10 mouse cellular contexts compared by ENCODE assay signal in genomic region chr8:92771856-92772650, GRCm38 (mm10). TPM values are rescaled to one million over a fixed set of nuclear protein-coding genes. Genes with fewer than 3 reads are reported as not detected.
A peak's percentile ranks its signal among the peaks of the same experiment; 100 is the strongest.
DNase-seq lines count a peak whose midpoint lies in the region; ATAC-seq and TF ChIP-seq lines count a peak whose summit lies in the region.
"Had no signal": no experiment of that assay in that cellular context is flagged by ENCODE, and none has a peak within 500 bp of the region (broad histone marks: within the 10 kb centered on the region; RNA-seq: fewer than 3 reads in every experiment).

No protein-coding gene starts in this region.

- peaks cover 2% of the 10 kb centered on the region; the same call in 1 of the 2 replicates for H3K4me1 ChIP-seq in testis, adult 2 months (ENCODE audit: control insufficient read depth, insufficient read depth, low read length)
- no peaks in the 10 kb centered on the region for H3K4me1 ChIP-seq in liver, embryonic 12.5 days
- H3K4me1 ChIP-seq in kidney, embryonic 15.5 days: no peaks in the 10 kb centered on the region
- H3K4me1 ChIP-seq: embryonic facial prominence, embryonic 15.5 days had no signal

- peak; percentile 18 for DNase-seq in adrenal gland, postnatal 10 days
- no peak for DNase-seq in adrenal gland, postnatal 4 days (ENCODE audit: low spot score in 2 of 2)
- DNase-seq in testis, postnatal 14 days (ENCODE audit: low spot score): no peak
- no peak for DNase-seq in cerebellum, adult 11-12 months
- DNase-seq in right cerebral cortex, adult 18-20 months: no peak

- H3K9ac ChIP-seq in liver, embryonic 12.5 days: no peak overlapping the region
- no peak overlapping the region for H3K9ac ChIP-seq in kidney, embryonic 15.5 days
- H3K9ac ChIP-seq: embryonic facial prominence, embryonic 15.5 days; limb, embryonic 12.5 days had no signal

- H3K27ac ChIP-seq in testis, adult 2 months (ENCODE audit: control insufficient read depth, insufficient read depth, low read depth, low read length): no peak overlapping the region
- H3K27ac ChIP-seq in liver, embryonic 12.5 days: no peak overlapping the region
- H3K27ac ChIP-seq in kidney, embryonic 15.5 days: no peak overlapping the region
- H3K27ac ChIP-seq: embryonic facial prominence, embryonic 15.5 days; limb, embryonic 12.5 days had no signal

- peak overlapping the region; percentile 15; the same call in 1 of the 2 replicates for H3K4me3 ChIP-seq in testis, adult 2 months (ENCODE audit: control insufficient read depth, low read depth, low read length)
- peak overlapping the region; percentile 34 for H3K4me3 ChIP-seq in liver, embryonic 12.5 days
- H3K4me3 ChIP-seq in kidney, embryonic 15.5 days (replicated peaks): no peak overlapping the region
- H3K4me3 ChIP-seq: embryonic facial prominence, embryonic 15.5 days; limb, embryonic 12.5 days had no signal

- H3K9me3 ChIP-seq in liver, embryonic 12.5 days (replicated peaks): no peaks in the 10 kb centered on the region
- no peaks in the 10 kb centered on the region for H3K9me3 ChIP-seq in kidney, embryonic 15.5 days (replicated peaks)
- H3K9me3 ChIP-seq: embryonic facial prominence, embryonic 15.5 days; limb, embryonic 12.5 days had no signal

- H3K4me2 ChIP-seq in liver, embryonic 12.5 days: peak overlapping the region; percentile 28
- H3K4me2 ChIP-seq in kidney, embryonic 15.5 days: no peak overlapping the region
- H3K4me2 ChIP-seq: embryonic facial prominence, embryonic 15.5 days; limb, embryonic 12.5 days had no signal

- no peaks in the 10 kb centered on the region for H3K27me3 ChIP-seq in testis, adult 2 months (ENCODE audit: control insufficient read depth, insufficient read depth, low read length)
- no peaks in the 10 kb centered on the region for H3K27me3 ChIP-seq in liver, embryonic 12.5 days (replicated peaks)
- H3K27me3 ChIP-seq in kidney, embryonic 15.5 days: no peaks in the 10 kb centered on the region
- H3K27me3 ChIP-seq: embryonic facial prominence, embryonic 15.5 days; limb, embryonic 12.5 days had no signal

- WGBS in liver, embryonic 12.5 days (ENCODE audit: insufficient replicate concordance): 32% methylated on average over 14 of the region's 14 CpGs
- WGBS in kidney, embryonic 15.5 days: 64% methylated on average over 14 of the region's 14 CpGs

- H3K36me3 ChIP-seq in testis, adult 2 months (ENCODE audit: control insufficient read depth, insufficient read depth, low read length): no peaks in the 10 kb centered on the region
- H3K36me3 ChIP-seq in liver, embryonic 12.5 days: no peaks in the 10 kb centered on the region
- H3K36me3 ChIP-seq in kidney, embryonic 15.5 days: no peaks in the 10 kb centered on the region
- H3K36me3 ChIP-seq: embryonic facial prominence, embryonic 15.5 days; limb, embryonic 12.5 days had no signal

- TF ChIP-seq CTCF in testis, adult 2 months (IDR thresholded peaks at IDR 0.05; ENCODE audit: control insufficient read depth, insufficient read depth, insufficient replicate concordance, low read depth, low read length): no peak

- ATAC-seq in liver, embryonic 12.5 days: no peak
- ATAC-seq in kidney, embryonic 15.5 days (replicated peaks; ENCODE audit: low FRiP score): no peak

- no peak for TF ChIP-seq POLR2A in testis, adult 2 months (IDR thresholded peaks at IDR 0.05; ENCODE audit: control insufficient read depth, low read depth, low read length)

RNA-seq across cellular contexts. Expression of gene Mmp2, which starts 55.0 kb away (rescaled TPM):
- 10 to 100 TPM; 88.3 to 93.5 TPM for total RNA-seq in adrenal gland, postnatal 10 days (2021)
- total RNA-seq in adrenal gland, postnatal 4 days (2021): 100 to 1,000 TPM; 103 to 107 TPM
- 4.3 and 4.7 TPM in 2 replicates for polyA plus RNA-seq in testis, adult 2 months (2012; rRNA removed)
- 22.6 and 25.3 TPM in 2 replicates for polyA plus RNA-seq in liver, embryonic 12.5 days (2016; fragmentation: Nextera tagmentation; extraction: Ambion mirVana)
- 128 and 137 TPM in 2 replicates for polyA plus RNA-seq in kidney, embryonic 15.5 days (2015; fragmentation: Nextera tagmentation; extraction: Ambion mirVana)
